Mouse (Mus musculus) embryonic fibroblast, embryonic 13.5 days (primary cell): ENCODE measurements around the gene Fam83f.

Experiments used
- CTCF ChIP-seq: IDR thresholded peaks from 2 replicates; pipeline ENCODE4 v1.5.1; 2011; ENCODE audit warnings: mild to moderate bottlenecking, control low read depth, low read length, moderate library complexity, borderline replicate concordance; ENCODE audit not compliant: insufficient read depth
- POLR2A ChIP-seq: IDR thresholded peaks from 2 replicates; pipeline ENCODE4 v1.6.1; 2011; ENCODE audit warnings: low read depth, mild to moderate bottlenecking, control low read depth, low read length, moderate library complexity

DNA sequence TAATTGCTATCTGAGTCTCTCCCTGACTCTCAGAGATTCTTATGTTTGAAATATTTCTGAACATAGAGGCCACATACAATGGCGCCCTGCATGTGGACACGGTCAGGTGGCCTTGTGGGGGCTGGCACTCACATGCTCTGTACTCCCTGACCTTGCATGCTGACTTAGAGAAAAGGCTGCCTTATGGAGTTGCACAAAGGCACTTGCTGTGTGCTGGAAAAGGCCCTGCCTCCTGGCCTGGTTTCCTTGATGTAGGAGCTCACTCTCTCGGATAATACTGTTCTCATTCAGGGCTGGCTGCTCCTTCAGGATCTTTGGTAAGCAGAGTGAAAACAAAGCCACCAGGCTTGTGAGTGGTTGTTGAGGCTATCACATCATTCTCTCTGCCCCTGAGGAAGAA lies 12.3 kb downstream of the Fam83f start:
- no peak for TF ChIP-seq CTCF
- TF ChIP-seq POLR2A: no peak
